Mouse (Mus musculus) kidney, postnatal 0 days (tissue): ENCODE results near the gene Vmn1r29. TPM values are rescaled to one million over a fixed set of nuclear protein-coding genes. Genes with fewer than 3 reads are reported as not detected.
"Not testable (repeated sequence)": the region's sequence is repeated elsewhere in the genome, so short reads cannot be mapped to it uniquely, and the experiment has no call there.

Experiments
- ATAC-seq: fragments of 200-750 bp; cut with Nextera tagmentation; replicated peaks from 2 replicates; pipeline ENCODE4 v1.8.0; 2017; ENCODE audit warnings: low read depth, moderate number of reproducible peaks, moderate TSS enrichment, moderate library complexity; ENCODE audit not compliant: low FRiP score
- DNase-seq: peaks from one replicate; pipeline ENCODE4 v3.0.0-alpha.2; 2016; ENCODE audit warnings: low spot score
- H3K27ac ChIP-seq: fragments of 300-500 bp; sonication (generic); 2 replicates; pipeline ENCODE4 v1.5.1; 2014; ENCODE audit warnings: mild to moderate bottlenecking
- H3K27me3 ChIP-seq: fragments of 300-500 bp; sonication (generic); 2 replicates; pipeline ENCODE4 v1.6.1; 2014; ENCODE audit warnings: low read length, mixed read lengths; ENCODE audit not compliant: insufficient read depth
- H3K36me3 ChIP-seq: fragments of 300-500 bp; sonication (generic); 2 replicates; pipeline ENCODE4 v1.6.1; 2014; ENCODE audit warnings: low read length, mixed read lengths; ENCODE audit not compliant: insufficient read depth
- H3K4me1 ChIP-seq: fragments of 300-500 bp; sonication (generic); replicated peaks from 2 replicates; pipeline ENCODE4 v1.6.1; 2014; ENCODE audit warnings: antibody characterized with exemption, low read length, mixed read lengths; ENCODE audit not compliant: insufficient read depth
- H3K4me2 ChIP-seq: fragments of 300-500 bp; sonication (generic); 2 replicates; pipeline ENCODE4 v1.6.1; 2014; ENCODE audit warnings: mild to moderate bottlenecking, low read length, moderate library complexity, mixed read lengths
- H3K4me3 ChIP-seq: fragments of 300-500 bp; sonication (generic); replicated peaks from 2 replicates; pipeline ENCODE4 v1.5.1; 2014; ENCODE audit warnings: low read depth, low read length
- H3K9ac ChIP-seq: fragments of 300-500 bp; sonication (generic); 2 replicates; pipeline ENCODE4 v1.6.1; 2014; ENCODE audit warnings: low read depth, low read length
- H3K9me3 ChIP-seq: fragments of 300-500 bp; sonication (generic); replicated peaks from 2 replicates; pipeline ENCODE4 v1.6.1; 2016; ENCODE audit warnings: low read length, inconsistent platforms, mixed read lengths
- CTCF ChIP-seq: IDR thresholded peaks from 2 replicates; pipeline ENCODE4 v1.5.1; 2016; ENCODE audit warnings: antibody characterized with exemption, low read depth, mild to moderate bottlenecking, moderate library complexity
- WGBS: fragments of 180-500 bp; shearing (Covaris S2); extraction: QIAGEN DNeasy Blood & Tissue Kit; methylation state at CpG from one replicate; pipeline ENCODE4 v1.1.7; 2014; 5-methylcytosine and 5-hydroxymethylcytosine counted together
- polyA plus RNA-seq: library from polyadenylated mRNA; unstranded; fragments of >200 nt; fragmentation: Nextera tagmentation; extraction: Ambion mirVana; gene quantifications from 2 replicates; pipeline ENCODE4 v1.2.1, GENCODE M21; 2015

Gene Vmn1r29
- not detected in 2 replicates for polyA plus RNA-seq

DNA sequence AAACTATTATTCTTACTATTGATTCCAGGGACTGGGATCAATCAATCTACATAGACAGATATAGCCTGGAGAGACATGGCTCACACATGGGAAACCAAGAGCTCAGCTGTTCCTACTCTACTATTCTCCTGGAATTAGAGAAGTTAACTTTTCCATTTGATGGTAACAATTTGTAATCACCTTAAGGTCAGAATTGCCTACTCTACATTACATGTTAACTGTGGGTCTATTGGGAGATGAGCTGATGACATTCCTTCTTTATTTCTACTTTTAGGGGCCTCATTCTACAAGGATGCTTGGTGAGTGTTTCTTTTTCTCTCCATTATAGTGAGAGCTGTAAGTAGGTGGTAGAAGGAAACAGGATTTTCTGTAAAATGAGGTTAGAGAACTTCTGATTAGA, at the start of gene Vmn1r29:
TSS of gene Vmn1r29 (plus strand) at position 301 of the 400 bp plus-strand sequence.
- Histone ChIP-seq H3K27ac (no peak within 1 kb of the TSS), H3K4me1 (no peaks in the 10 kb centered on the region), H3K4me2 (no peak within 1 kb of the TSS), H3K4me3 (no peak within 1 kb of the TSS), H3K36me3 (no peaks in the 10 kb centered on the region), H3K9me3 (no peaks in the 10 kb centered on the region), H3K27me3 (no peaks in the 10 kb centered on the region), H3K9ac (no peak within 1 kb of the TSS)
- ATAC-seq = no peak
- TF ChIP-seq CTCF = no peak
- no peak for DNase-seq

DNA sequence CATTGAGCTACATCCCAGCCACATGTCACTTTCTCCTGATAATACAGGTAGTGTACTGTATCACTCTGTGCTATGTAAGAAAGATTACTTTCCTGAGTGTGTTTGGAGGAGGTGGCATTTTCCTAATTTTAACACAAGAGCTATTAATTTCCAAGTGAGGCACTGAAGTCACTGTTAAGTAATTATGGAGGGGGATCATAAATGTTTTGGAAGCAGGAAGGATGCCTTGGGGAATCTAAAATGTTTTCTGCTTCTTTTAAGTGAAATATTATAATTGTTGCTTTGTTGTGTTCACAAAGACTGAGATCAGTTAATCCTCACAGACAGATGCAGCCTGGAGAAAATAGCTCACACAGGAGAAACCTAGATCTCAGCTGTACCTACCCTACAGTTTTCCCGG, 39.6 kb upstream of the Vmn1r29 start, which contains the start of gene Vmn1r28:
TSS of gene Vmn1r28 (plus strand) at position 301 of the 400 bp plus-strand sequence.
- ATAC-seq = no peak
- H3K27ac ChIP-seq = no peak within 1 kb of the TSS
- 85% methylated on average over 1 of the region's 1 CpGs for WGBS

DNA sequence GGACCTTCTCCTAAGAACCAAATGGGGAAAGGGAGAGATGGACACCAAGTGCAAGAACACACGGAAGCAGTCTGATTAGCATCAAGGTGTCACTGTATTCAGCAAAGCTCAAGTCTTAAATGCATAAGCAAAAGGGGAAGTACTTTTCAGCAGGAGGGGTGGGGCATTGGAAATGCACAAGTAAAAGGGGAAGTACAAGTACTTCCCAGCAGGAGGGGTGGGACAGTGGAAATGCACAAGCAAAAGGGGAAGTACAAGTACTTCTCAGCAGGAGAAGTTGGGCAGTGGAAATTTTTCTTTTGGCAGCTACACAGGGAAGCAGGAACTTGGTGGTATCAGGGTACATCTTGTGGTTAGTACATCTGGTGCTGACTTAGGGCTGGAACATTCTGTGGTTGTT, 21.7 kb upstream of the Vmn1r29 start:
- H3K27me3 ChIP-seq, H3K36me3 ChIP-seq, H3K9me3 ChIP-seq, ATAC-seq, H3K4me2 ChIP-seq, H3K4me1 ChIP-seq, DNase-seq, H3K4me3 ChIP-seq, H3K27ac ChIP-seq, H3K9ac ChIP-seq: not testable (repeated sequence)
- 96% methylated on average over 1 of the region's 1 CpGs for WGBS

More for the DNA sequence above, 39.6 kb upstream of the Vmn1r29 start, which contains the start of gene Vmn1r28:
- Histone ChIP-seq H3K9me3 (no peaks in the 10 kb centered on the region), H3K4me3 (no peak within 1 kb of the TSS), H3K4me1 (no peaks in the 10 kb centered on the region), H3K27me3 (no peaks in the 10 kb centered on the region), H3K9ac (no peak within 1 kb of the TSS), H3K36me3 (no peaks in the 10 kb centered on the region), H3K4me2 (no peak within 1 kb of the TSS)
- DNase-seq = no peak
- no peak for TF ChIP-seq CTCF

DNA sequence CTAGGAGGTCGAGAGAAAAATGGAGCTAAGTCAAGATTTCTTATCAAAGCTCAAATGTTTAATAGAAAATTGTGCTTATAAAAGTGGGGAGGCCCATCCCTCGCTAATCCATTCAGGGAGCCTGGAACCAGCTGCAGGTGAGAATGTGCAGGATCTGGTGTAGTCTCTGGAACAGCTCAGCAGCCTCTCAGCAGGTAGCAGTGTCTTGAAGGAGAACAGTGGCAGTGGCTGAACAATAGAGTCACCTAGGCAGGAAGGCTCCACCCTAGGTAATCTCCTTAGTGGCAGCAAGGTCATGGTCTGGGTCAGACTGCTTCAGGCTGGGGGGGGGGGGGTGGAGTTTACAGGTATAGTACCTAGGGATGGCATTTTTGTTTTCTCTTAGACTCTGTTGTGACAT, 9.1 kb upstream of the Vmn1r29 start:
- WGBS = 74% methylated on average over 2 of the region's 2 CpGs
- H3K9me3 ChIP-seq = no peaks in the 10 kb centered on the region
- H3K4me3 ChIP-seq = no peak overlapping the region
- no peak overlapping the region for H3K4me2 ChIP-seq
- ATAC-seq (no peak), DNase-seq (no peak)
- no peak overlapping the region for H3K9ac ChIP-seq
- H3K4me1 ChIP-seq = no peaks in the 10 kb centered on the region
- TF ChIP-seq CTCF = no peak
- no peaks in the 10 kb centered on the region for H3K27me3 ChIP-seq
- H3K36me3 ChIP-seq = no peaks in the 10 kb centered on the region
- H3K27ac ChIP-seq = no peak overlapping the region

DNA sequence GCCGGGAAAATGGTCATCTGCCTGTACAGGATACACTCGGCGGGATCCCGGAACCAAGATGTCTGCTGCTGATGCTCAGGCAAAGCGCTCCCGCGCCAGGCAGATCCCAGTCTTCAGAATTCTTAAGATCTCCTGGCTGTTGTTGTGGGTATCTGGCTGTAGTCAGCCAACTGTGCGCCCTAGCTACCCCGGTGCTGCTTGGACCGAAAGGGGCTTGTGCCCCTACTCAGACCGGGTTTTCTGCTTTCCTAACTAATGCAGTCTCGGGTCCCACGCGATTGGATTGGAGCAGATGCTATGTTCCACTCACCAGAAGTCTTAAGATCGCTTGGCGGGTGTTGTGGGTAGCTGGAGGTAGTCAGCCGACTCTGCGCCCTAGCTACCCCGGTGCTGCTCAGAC, 2.8 kb upstream of the Vmn1r29 start:
- WGBS = 88% methylated on average over 19 of the region's 19 CpGs
- H3K4me1 ChIP-seq, H3K27me3 ChIP-seq, ATAC-seq, H3K9me3 ChIP-seq, H3K9ac ChIP-seq, H3K4me3 ChIP-seq, H3K36me3 ChIP-seq, H3K27ac ChIP-seq, DNase-seq, H3K4me2 ChIP-seq: not testable (repeated sequence)

DNA sequence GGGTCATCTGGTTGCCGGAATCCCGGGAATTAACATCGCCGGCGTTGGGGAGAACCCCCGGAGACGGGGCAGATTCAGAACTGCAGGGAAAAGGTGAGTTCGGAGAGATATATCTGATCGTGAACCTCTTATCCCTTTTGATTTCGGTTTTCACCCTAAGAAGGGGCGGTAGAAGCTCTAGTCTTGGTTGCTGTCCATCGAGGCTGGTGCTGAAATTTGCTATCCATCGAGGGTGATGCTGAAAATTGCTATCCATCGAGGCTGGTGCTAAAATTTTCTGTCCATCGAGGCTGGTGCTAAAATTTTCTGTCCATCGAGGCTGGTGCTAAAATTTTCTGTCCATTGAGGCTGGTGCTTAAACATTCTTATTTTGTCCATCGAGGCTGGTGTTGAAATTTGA, 29.3 kb downstream of the Vmn1r29 start:
- H3K4me2 ChIP-seq, H3K9me3 ChIP-seq, H3K4me1 ChIP-seq, ATAC-seq, H3K4me3 ChIP-seq, H3K27ac ChIP-seq, H3K36me3 ChIP-seq, H3K9ac ChIP-seq, DNase-seq, H3K27me3 ChIP-seq: not testable (repeated sequence)
- WGBS = 72% methylated on average over 17 of the region's 17 CpGs

Other genes with a start within 250 kb of the Vmn1r29 start
- gene Vmn1r27, start 82.7 kb upstream of the Vmn1r29 start, polyA plus RNA-seq = not detected in 2 replicates
- not detected in 2 replicates for gene Vmn1r28, start 39.5 kb upstream of the Vmn1r29 start, polyA plus RNA-seq
- gene Vmn1r30, start 141.8 kb downstream of the Vmn1r29 start, polyA plus RNA-seq = not detected in 2 replicates
- not detected in 2 replicates for gene Vmn1r31, start 173.8 kb downstream of the Vmn1r29 start, polyA plus RNA-seq